Mouse (Mus musculus) B cell, adult 62 days (primary cell): Measurements from ENCODE around the gene Olfr458. TPM values are rescaled to one million over a fixed set of nuclear protein-coding genes. Genes with fewer than 3 reads are reported as not detected.

Experiments
- total RNA-seq: library from RNA; stranded (reverse); gene quantifications from 4 replicates; pipeline ENCODE4 v1.2.4, GENCODE M21; 2023

Gene Olfr458
- total RNA-seq = not detected in 4 replicates

GRCm38 (mm10) chr6:42465096-42465495 is at the start of gene Olfr458:
Gene Olfr458 (minus strand): TSS chr6:42465196.

GRCm38 (mm10) chr6:42487114-42487513 is 22.1 kb upstream of the Olfr458 start, which contains the start of gene Olfr456:
Gene Olfr456 (minus strand): TSS chr6:42487214.

GRCm38 (mm10) chr6:42476235-42476634 is 11.2 kb upstream of the Olfr458 start, which contains the start of gene Olfr457:
Gene Olfr457 (minus strand): TSS chr6:42476335.

GRCm38 (mm10) chr6:42434446-42434845 is 30.6 kb downstream of the Olfr458 start, which contains the start of gene Tas2r126:
Gene Tas2r126 (plus strand): TSS chr6:42434535.

Other genes starting within 250 kb of the Olfr458 start
- not detected in 4 replicates for gene Tas2r144, start 249.9 kb downstream of the Olfr458 start, total RNA-seq
- 2.4 to 7.9 TPM (median 7.5 TPM) in 4 replicates for gene Gstk1, start 219.3 kb downstream of the Olfr458 start, total RNA-seq
- gene Tmem139, start 203.2 kb downstream of the Olfr458 start, total RNA-seq = not detected in 4 replicates
- gene Casp2, start 200.2 kb downstream of the Olfr458 start, total RNA-seq = 114 to 127 TPM (median 123 TPM) in 4 replicates
- 1.8 to 2.6 TPM (median 2.1 TPM) in 4 replicates for gene Clcn1, start 178.5 kb downstream of the Olfr458 start, total RNA-seq
- not detected in 4 replicates for gene Fam131b, start 140.6 kb downstream of the Olfr458 start, total RNA-seq
- gene Zyx, start 115.6 kb downstream of the Olfr458 start, total RNA-seq = 66.3 to 88.0 TPM (median 82.7 TPM) in 4 replicates
- gene Epha1, start 91.9 kb downstream of the Olfr458 start, total RNA-seq = 0.18 to 0.25 TPM in 2 of 4 replicates, not detected in the others
- 0.69 to 2.1 TPM (median 0.69 TPM) in 3 of 4 replicates, not detected in the other for gene Tas2r143, start 65.0 kb downstream of the Olfr458 start, total RNA-seq
- gene Tas2r135, start 59.8 kb downstream of the Olfr458 start, total RNA-seq = 1.3 TPM in 2 of 4 replicates, not detected in the others
- gene Tas2r126, start 30.7 kb downstream of the Olfr458 start, total RNA-seq = 0.66 to 0.88 TPM in 2 of 4 replicates, not detected in the others
- not detected in 4 replicates for gene Olfr457, start 11.1 kb upstream of the Olfr458 start, total RNA-seq
- gene Olfr456, start 22.0 kb upstream of the Olfr458 start, total RNA-seq = not detected in 4 replicates
- not detected in 4 replicates for gene Olfr455, start 82.4 kb upstream of the Olfr458 start, total RNA-seq
- not detected in 4 replicates for gene Tcaf3, start 132.5 kb upstream of the Olfr458 start, total RNA-seq
- not detected in 4 replicates for gene Tcaf2, start 180.1 kb upstream of the Olfr458 start, total RNA-seq
- gene Tcaf1, start 244.9 kb upstream of the Olfr458 start, total RNA-seq = not detected in 4 replicates